In genomic region chr9:115313830-115314229, GRCm38 (mm10) we compare ENCODE assay signal across 27 mouse cellular contexts. TPM values are rescaled to one million over a fixed set of nuclear protein-coding genes. Genes with fewer than 3 reads are reported as not detected.
DNase-seq lines count a peak whose midpoint lies in the region; ATAC-seq lines count a peak whose summit lies in the region.
"Had no signal": no experiment of that assay in that cellular context is flagged by ENCODE, and none has a peak within 500 bp of the region (broad histone marks: within the 10 kb centered on the region; RNA-seq: fewer than 3 reads in every experiment).

No protein-coding gene starts in this region.

- H3K9me3 ChIP-seq in liver, embryonic 11.5 days (ENCODE audit: control insufficient read depth, low read length): no peaks in the 10 kb centered on the region; the same call in 1 of the 2 replicates
- peaks cover 4% of the 10 kb centered on the region for H3K9me3 ChIP-seq in liver, embryonic 12.5 days (replicated peaks)
- H3K9me3 ChIP-seq in liver, embryonic 15.5 days (replicated peaks): no peaks in the 10 kb centered on the region
- H3K9me3 ChIP-seq: forebrain, embryonic 15.5 days; midbrain, embryonic 15.5 days; neural tube, embryonic 15.5 days had no signal

- H3K9ac ChIP-seq in liver, embryonic 11.5 days (ENCODE audit: low read depth, low read length): peak overlapping the region; percentile 46; the same call in 1 of the 2 replicates
- H3K9ac ChIP-seq in liver, embryonic 12.5 days: peak overlapping the region; percentile 58
- peak overlapping the region; percentile 15; the same call in 1 of the 2 replicates for H3K9ac ChIP-seq in liver, embryonic 15.5 days
- H3K9ac ChIP-seq: forebrain, embryonic 15.5 days; hindbrain, embryonic 13.5 days; limb, embryonic 12.5 days; midbrain, embryonic 15.5 days; neural tube, embryonic 15.5 days had no signal

- no peaks in the 10 kb centered on the region for H3K36me3 ChIP-seq in liver, embryonic 11.5 days (ENCODE audit: control insufficient read depth, insufficient read depth, low read length)
- no peaks in the 10 kb centered on the region for H3K36me3 ChIP-seq in liver, embryonic 12.5 days
- H3K36me3 ChIP-seq in liver, embryonic 15.5 days (replicated peaks): no peaks in the 10 kb centered on the region
- H3K36me3 ChIP-seq: forebrain, embryonic 15.5 days; heart, embryonic 12.5 days; hindbrain, embryonic 13.5 days; limb, embryonic 12.5 days; midbrain, embryonic 15.5 days; neural tube, embryonic 15.5 days had no signal

- DNase-seq in liver, embryonic 11.5 days (ENCODE audit: low spot score): no peak
- DNase-seq in liver: no peak
- no peak for DNase-seq in layer of hippocampus, postnatal 14 days (ENCODE audit: low spot score in 2 of 2)
- DNase-seq in cerebellum, postnatal 14 days: no peak
- DNase-seq: adrenal gland, adult 8-10 months; B cell, adult 2 months; cerebellum, adult 2 months; cerebellum, postnatal 25 days; gastrocnemius, postnatal 36 days; heart, adult 2 months; heart, postnatal 10 days; kidney, adult 11 months; kidney, postnatal 14 days; layer of hippocampus, adult 9-11 months; right cerebral cortex, postnatal 25 days; spleen, adult 18-20 months had no signal

- ATAC-seq in liver, embryonic 11.5 days (replicated peaks; ENCODE audit: low FRiP score): no peak
- ATAC-seq in liver, embryonic 12.5 days: no peak
- no peak for ATAC-seq in liver, embryonic 15.5 days (ENCODE audit: insufficient read depth)
- ATAC-seq: activated CD4-positive, CD25-positive, alpha-beta regulatory T cell, adult 4 months; forebrain, embryonic 15.5 days; lung, postnatal 0 days; midbrain, embryonic 15.5 days had no signal

- H3K4me3 ChIP-seq in liver, embryonic 11.5 days (ENCODE audit: low read depth, low read length): no peak overlapping the region; the same call in none of the 2 replicates
- peak overlapping the region; percentile 48 for H3K4me3 ChIP-seq in liver, embryonic 12.5 days
- H3K4me3 ChIP-seq in liver, embryonic 15.5 days (replicated peaks): peak overlapping the region; percentile 44
- H3K4me3 ChIP-seq: forebrain, embryonic 15.5 days; heart, adult 2 months; limb, embryonic 12.5 days; midbrain, embryonic 15.5 days; neural tube, embryonic 15.5 days had no signal

- H3K4me1 ChIP-seq in liver, embryonic 11.5 days (replicated peaks; ENCODE audit: control insufficient read depth, insufficient read depth, low read length): peaks cover 5% of the 10 kb centered on the region
- peaks cover 38% of the 10 kb centered on the region for H3K4me1 ChIP-seq in liver, embryonic 12.5 days
- peaks cover 39% of the 10 kb centered on the region for H3K4me1 ChIP-seq in liver, embryonic 15.5 days (replicated peaks)
- H3K4me1 ChIP-seq: limb, embryonic 12.5 days had no signal

- peak overlapping the region; percentile 54; the same call in 1 of the 2 replicates for H3K27ac ChIP-seq in liver, embryonic 11.5 days (ENCODE audit: low read depth, low read length)
- peak overlapping the region; percentile 74 for H3K27ac ChIP-seq in liver, embryonic 12.5 days
- H3K27ac ChIP-seq in liver, embryonic 15.5 days (replicated peaks): 0 out of 2 replicates have a peak overlapping the region, but pooled peaks have one; percentile 10
- H3K27ac ChIP-seq: forebrain, embryonic 15.5 days; heart, adult 2 months; hindbrain, embryonic 13.5 days; limb, embryonic 12.5 days; macrophage; midbrain, embryonic 15.5 days; neural tube, embryonic 15.5 days had no signal

- 76% methylated on average over 5 of the region's 5 CpGs for WGBS in liver, embryonic 11.5 days
- 60% methylated on average over 5 of the region's 5 CpGs for WGBS in liver, embryonic 12.5 days (ENCODE audit: insufficient replicate concordance)
- 62% methylated on average over 5 of the region's 5 CpGs for WGBS in liver, embryonic 15.5 days (ENCODE audit: insufficient replicate concordance)

- H3K27me3 ChIP-seq in liver, embryonic 11.5 days (replicated peaks; ENCODE audit: control insufficient read depth, insufficient read depth, low read length): no peaks in the 10 kb centered on the region
- no peaks in the 10 kb centered on the region for H3K27me3 ChIP-seq in liver, embryonic 12.5 days (replicated peaks)
- H3K27me3 ChIP-seq in liver, embryonic 15.5 days: no peaks in the 10 kb centered on the region
- H3K27me3 ChIP-seq: forebrain, embryonic 15.5 days; heart, embryonic 12.5 days; hindbrain, embryonic 13.5 days; limb, embryonic 12.5 days; midbrain, embryonic 15.5 days; neural tube, embryonic 15.5 days had no signal

- peak overlapping the region; percentile 58 for H3K4me2 ChIP-seq in liver, embryonic 11.5 days
- peak overlapping the region; percentile 63 for H3K4me2 ChIP-seq in liver, embryonic 12.5 days
- H3K4me2 ChIP-seq in liver, embryonic 15.5 days: peak overlapping the region; percentile 60

RNA-seq across cellular contexts. Expression of gene Stt3b, which starts 3.6 kb away (rescaled TPM):
- polyA plus RNA-seq in liver, embryonic 11.5 days (2014; fragmentation: Nextera tagmentation; extraction: Ambion mirVana): 113 and 130 TPM in 2 replicates
- polyA plus RNA-seq in liver, embryonic 12.5 days (2016; fragmentation: Nextera tagmentation; extraction: Ambion mirVana): 102 and 106 TPM in 2 replicates
- polyA plus RNA-seq in liver, embryonic 15.5 days (2015; fragmentation: Nextera tagmentation; extraction: Ambion mirVana): 61.0 and 66.4 TPM in 2 replicates
- total RNA-seq in layer of hippocampus, postnatal 14 days (2021): 10 to 100 TPM; 84.1 to 84.4 TPM

Comparison
In these comparisons a context has a peak if more than half of its experiments do, and no peak if none do; other contexts are left out.
1. H3K27ac ChIP-seq: peak in every context shown above with its lines; median percentile 74 in liver, embryonic 12.5 days; 54 in liver, embryonic 11.5 days; 10 in liver, embryonic 15.5 days.